Mouse (Mus musculus): ENCODE measurements around the gene Mpdz.

GRCm38 (mm10) chr4:81465172-81465571 lies 22.6 kb upstream of the Mpdz start:
- TF ChIP-seq E2F4 (IDR thresholded peaks at IDR 0.05; ENCODE audit: borderline replicate concordance, low read depth, low read length) (no peak), SIN3A (IDR thresholded peaks at IDR 0.05; ENCODE audit: low read length) (no peak), TBP (IDR thresholded peaks at IDR 0.05; ENCODE audit: low read depth, low read length) (no peak), CHD1 (IDR thresholded peaks at IDR 0.05; ENCODE audit: low read depth, low read length) (no peak), HCFC1 (IDR thresholded peaks at IDR 0.05; ENCODE audit: low read depth, low read length) (no peak), TAL1 (IDR thresholded peaks at IDR 0.05; ENCODE audit: low read length) (no peak), CTCF (IDR thresholded peaks at IDR 0.05 in 2 of 3, conservative IDR thresholded peaks at IDR 0.05 in 1 of 3; ENCODE audit: control insufficient read depth in 1 of 3, insufficient read depth in 1 of 3, low read depth in 2 of 3, low read length in 3 of 3, poor library complexity in 1 of 3, severe bottlenecking in 1 of 3) (no peak), POLR2A (IDR thresholded peaks at IDR 0.05; ENCODE audit: control insufficient read depth in 1 of 2, insufficient read depth in 1 of 2, low read depth in 1 of 2, low read length in 2 of 2, poor library complexity in 1 of 2) (no peak), GABPA (IDR thresholded peaks at IDR 0.05; ENCODE audit: low read depth, low read length) (no peak), MXI1 (IDR thresholded peaks at IDR 0.05; ENCODE audit: low read depth, low read length) (no peak), GATA1 (IDR thresholded peaks at IDR 0.05; ENCODE audit: low read depth, low read length) (no peak), EP300 (IDR thresholded peaks at IDR 0.05; ENCODE audit: low read depth in 1 of 2, low read length in 2 of 2) (no peak)

All from MEL (cell line).